Mouse (Mus musculus): ENCODE results near the gene Mpped1.

Mpped1 gene

GRCm38 (mm10) chr15:83789046-83789445 lies 9.8 kb downstream of the Mpped1 start:
- no peak for ATAC-seq (ENCODE audit: low TSS enrichment)

GRCm38 (mm10) chr15:83796924-83797323 lies 17.7 kb downstream of the Mpped1 start:
- ATAC-seq (ENCODE audit: low TSS enrichment) = no peak

- no peak; the same call in 1 of the 2 replicates for ATAC-seq (ENCODE audit: low TSS enrichment)
Observed at GRCm38 (mm10) chr15:83798964-83799363, 19.7 kb downstream of the Mpped1 start.

- no peak for ATAC-seq (ENCODE audit: low TSS enrichment)
Observed at GRCm38 (mm10) chr15:83801011-83801410, 21.7 kb downstream of the Mpped1 start.

GRCm38 (mm10) chr15:83814106-83814505 lies 34.8 kb downstream of the Mpped1 start:
- ATAC-seq (ENCODE audit: low TSS enrichment) = 0 out of 2 replicates have a peak, but pooled peaks have one; percentile 32

- no peak for ATAC-seq (ENCODE audit: low TSS enrichment)
Observed at GRCm38 (mm10) chr15:83828011-83828410, 48.7 kb downstream of the Mpped1 start.

GRCm38 (mm10) chr15:83829226-83829625 lies 50.0 kb downstream of the Mpped1 start:
- peak; percentile 60 for ATAC-seq (ENCODE audit: low TSS enrichment)

GRCm38 (mm10) chr15:83832265-83832664 lies 53.0 kb downstream of the Mpped1 start:
- no peak for ATAC-seq (ENCODE audit: low TSS enrichment)

- peak; percentile 48 for ATAC-seq (ENCODE audit: low TSS enrichment)
Observed at GRCm38 (mm10) chr15:83840950-83841719, 61.9 kb downstream of the Mpped1 start.

GRCm38 (mm10) chr15:83842419-83842818 lies 63.2 kb downstream of the Mpped1 start:
- ATAC-seq (ENCODE audit: low TSS enrichment) = no peak

- no peak for ATAC-seq (ENCODE audit: low TSS enrichment)
Observed at GRCm38 (mm10) chr15:83842915-83843789, 63.9 kb downstream of the Mpped1 start.

GRCm38 (mm10) chr15:83845734-83846133 lies 66.5 kb downstream of the Mpped1 start:
- no peak for ATAC-seq (ENCODE audit: low TSS enrichment)

- ATAC-seq (ENCODE audit: low TSS enrichment) = no peak
Observed at GRCm38 (mm10) chr15:83846592-83846991, 67.3 kb downstream of the Mpped1 start.

GRCm38 (mm10) chr15:83847512-83847911 lies 68.2 kb downstream of the Mpped1 start:
- peak; percentile 36 for ATAC-seq (ENCODE audit: low TSS enrichment)

GRCm38 (mm10) chr15:83848193-83848592 lies 68.9 kb downstream of the Mpped1 start:
- 0 out of 2 replicates have a peak, but pooled peaks have one; percentile 13 for ATAC-seq (ENCODE audit: low TSS enrichment)

- peak; percentile 66 for ATAC-seq (ENCODE audit: low TSS enrichment)
Observed at GRCm38 (mm10) chr15:83853400-83853811, 74.1 kb downstream of the Mpped1 start.

- ATAC-seq (ENCODE audit: low TSS enrichment) = peak; percentile 39
Observed at GRCm38 (mm10) chr15:83857129-83857528, 77.9 kb downstream of the Mpped1 start.

- no peak for ATAC-seq (ENCODE audit: low TSS enrichment)
Observed at GRCm38 (mm10) chr15:83865626-83866025, 86.4 kb downstream of the Mpped1 start.

GRCm38 (mm10) chr15:83870936-83871335 lies 91.7 kb downstream of the Mpped1 start:
- no peak for ATAC-seq (ENCODE audit: low TSS enrichment)

- no peak for ATAC-seq (ENCODE audit: low TSS enrichment)
Observed at GRCm38 (mm10) chr15:83877155-83877866, 98.0 kb downstream of the Mpped1 start.

GRCm38 (mm10) chr15:83877898-83878297 lies 98.6 kb downstream of the Mpped1 start:
- no peak for ATAC-seq (ENCODE audit: low TSS enrichment)

- ATAC-seq (ENCODE audit: low TSS enrichment) = no peak
Observed at GRCm38 (mm10) chr15:83879845-83880244, 100.6 kb downstream of the Mpped1 start.

All from frontal cortex, adult (tissue).